Mouse (Mus musculus): Measurements from ENCODE around the gene Bcl6. TPM values are rescaled to one million over a fixed set of nuclear protein-coding genes. Genes with fewer than 3 reads are reported as not detected.
A peak's percentile ranks its signal among the peaks of the same experiment; 100 is the strongest.

Gene Bcl6
- polyA plus RNA-seq, 1 experiment from 2014 or later: 1.2 TPM

DNA sequence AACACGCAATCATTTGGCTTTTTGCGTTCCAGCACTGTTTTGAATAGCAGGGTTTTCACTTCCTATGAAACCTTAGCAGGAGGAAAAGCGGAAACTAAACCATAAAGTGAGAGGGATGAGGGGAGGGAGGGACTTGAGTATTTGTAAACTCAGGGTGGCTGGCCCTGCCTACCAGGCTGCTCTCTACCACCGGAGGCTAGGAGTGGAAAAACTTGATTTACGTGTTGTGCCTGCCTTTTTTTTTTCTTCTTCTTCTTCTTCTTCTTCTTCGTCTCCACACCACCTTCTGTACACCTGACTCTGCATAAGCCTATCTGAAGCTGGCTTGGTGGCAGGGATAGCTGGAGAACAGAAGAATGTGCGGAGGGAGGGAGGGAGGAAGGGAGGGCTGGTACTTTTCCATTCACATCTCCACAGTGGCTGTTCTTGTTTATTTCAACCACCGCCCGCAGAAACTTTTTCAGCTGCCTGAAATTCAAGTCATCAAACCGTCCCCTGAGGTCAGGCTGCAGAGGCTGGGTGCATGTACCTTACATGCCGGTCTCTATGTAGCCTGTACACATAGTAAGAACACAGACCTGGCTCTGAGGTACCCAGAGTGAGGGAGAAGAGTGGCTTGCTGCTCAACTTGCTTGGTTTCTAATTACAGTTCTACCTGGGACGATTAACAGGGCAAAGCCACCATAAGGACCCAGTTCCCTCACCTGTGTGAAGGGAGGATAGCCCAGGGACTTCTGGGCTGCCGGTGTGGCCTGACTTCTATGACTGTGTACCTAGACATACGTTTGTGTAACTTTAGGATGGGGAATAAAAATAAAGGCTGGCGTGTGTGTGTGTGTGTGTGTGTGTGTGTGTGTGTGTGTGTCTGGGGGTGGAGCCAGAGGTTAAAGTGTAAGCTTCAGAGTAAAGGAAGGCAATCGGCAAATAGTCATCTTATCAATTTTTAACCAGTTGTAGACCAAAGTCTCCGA lies 5.0 kb upstream of the Bcl6 start:
- H3K27me3 ChIP-seq (ENCODE audit: control insufficient read depth, insufficient read depth, low read length): no peaks in the 10 kb centered on the region
- WGBS: 43% methylated on average over 17 of the region's 17 CpGs
- H3K4me2 ChIP-seq (ENCODE audit: low read depth, low read length): peak overlapping the region; percentile 17
- peaks cover 22% of the 10 kb centered on the region for H3K4me1 ChIP-seq (ENCODE audit: control insufficient read depth, insufficient read depth, low read length)
- H3K9ac ChIP-seq (ENCODE audit: low read length): no peak overlapping the region
- 0 out of 2 replicates have a peak, but pooled peaks have one; percentile 19 for ATAC-seq (replicated peaks; ENCODE audit: extremely low read depth, insufficient read depth, low FRiP score)
- H3K9me3 ChIP-seq (replicated peaks; ENCODE audit: control insufficient read depth, low read length): no peaks in the 10 kb centered on the region
- no peak overlapping the region for H3K27ac ChIP-seq (ENCODE audit: low read length)
- no peak overlapping the region for H3K4me3 ChIP-seq (ENCODE audit: low read length)
- no peaks in the 10 kb centered on the region for H3K36me3 ChIP-seq (ENCODE audit: control insufficient read depth, insufficient read depth)

DNA sequence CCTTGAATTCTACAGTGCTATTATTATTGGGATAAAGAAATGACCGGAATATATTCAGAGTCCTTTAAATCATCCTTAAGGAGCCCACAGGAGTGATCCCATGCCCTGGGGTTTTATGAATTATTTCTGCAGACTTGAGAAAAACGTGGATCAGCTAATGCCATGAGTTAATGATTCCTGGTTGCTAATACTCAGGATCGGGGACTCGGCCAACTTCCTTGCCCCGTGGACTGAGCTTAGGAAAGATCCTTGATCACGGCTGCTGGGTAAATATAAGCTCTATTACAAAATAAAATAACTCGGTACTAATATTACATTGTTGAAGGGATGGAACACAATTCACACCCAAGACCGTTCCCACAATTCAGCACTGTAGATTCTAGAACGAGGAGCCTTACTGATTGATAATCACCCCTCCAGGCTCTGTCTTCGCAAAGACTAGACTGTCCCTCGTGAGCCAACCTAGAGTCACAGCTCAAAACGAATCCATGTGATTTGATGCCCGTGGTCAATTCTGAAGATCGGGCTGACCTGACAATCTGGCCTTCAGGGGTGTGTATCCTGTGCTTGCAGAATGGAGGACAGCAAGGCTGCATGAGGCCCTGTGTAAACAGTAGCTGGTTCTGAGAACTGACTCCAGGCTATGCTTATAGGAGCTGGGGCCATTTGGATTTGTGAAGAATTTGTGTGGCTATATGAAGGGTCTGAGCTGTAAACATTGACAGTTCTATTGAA lies 3.4 kb upstream of the Bcl6 start:
- WGBS: 89% methylated on average over 14 of the region's 14 CpGs
- H3K9me3 ChIP-seq (replicated peaks; ENCODE audit: control insufficient read depth, low read length): no peaks in the 10 kb centered on the region
- H3K4me1 ChIP-seq (ENCODE audit: control insufficient read depth, insufficient read depth, low read length): peaks cover 22% of the 10 kb centered on the region
- H3K4me3 ChIP-seq (ENCODE audit: low read length): no peak overlapping the region
- H3K27me3 ChIP-seq (ENCODE audit: control insufficient read depth, insufficient read depth, low read length): no peaks in the 10 kb centered on the region
- no peak overlapping the region for H3K4me2 ChIP-seq (ENCODE audit: low read depth, low read length)
- H3K9ac ChIP-seq (ENCODE audit: low read length): no peak overlapping the region
- no peak for ATAC-seq (replicated peaks; ENCODE audit: extremely low read depth, insufficient read depth, low FRiP score)
- no peak overlapping the region for H3K27ac ChIP-seq (ENCODE audit: low read length)
- no peaks in the 10 kb centered on the region for H3K36me3 ChIP-seq (ENCODE audit: control insufficient read depth, insufficient read depth)

DNA sequence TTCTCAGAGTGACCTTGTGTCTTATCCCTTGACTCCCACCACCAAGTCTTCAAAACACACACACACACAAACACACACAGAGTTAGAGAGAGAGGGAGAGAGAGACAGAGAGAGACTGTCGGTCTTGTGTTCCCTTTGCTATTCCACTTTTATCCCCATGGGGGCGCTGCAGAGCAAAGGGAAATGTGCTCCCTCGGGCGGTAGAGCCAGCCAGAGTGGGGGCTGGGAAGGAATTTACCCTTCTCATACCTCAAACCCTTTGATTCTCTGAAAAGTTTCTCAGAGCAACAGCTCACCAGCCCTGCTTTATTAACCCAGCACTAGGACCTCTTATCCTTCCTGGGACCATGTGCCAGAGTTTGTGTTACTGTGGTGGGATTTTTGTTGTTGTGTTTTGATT lies 2.5 kb upstream of the Bcl6 start:
- H3K27ac ChIP-seq (ENCODE audit: low read length): no peak overlapping the region
- ATAC-seq (replicated peaks; ENCODE audit: extremely low read depth, insufficient read depth, low FRiP score): no peak
- no peaks in the 10 kb centered on the region for H3K27me3 ChIP-seq (ENCODE audit: control insufficient read depth, insufficient read depth, low read length)
- H3K4me1 ChIP-seq (ENCODE audit: control insufficient read depth, insufficient read depth, low read length): peaks cover 29% of the 10 kb centered on the region
- H3K4me2 ChIP-seq (ENCODE audit: low read depth, low read length): 0 out of 2 replicates have a peak overlapping the region, but pooled peaks have one; percentile 20
- H3K4me3 ChIP-seq (ENCODE audit: low read length): no peak overlapping the region
- WGBS: 5% methylated on average over 4 of the region's 4 CpGs
- H3K9ac ChIP-seq (ENCODE audit: low read length): 0 out of 2 replicates have a peak overlapping the region, but pooled peaks have one; percentile 45
- no peaks in the 10 kb centered on the region for H3K9me3 ChIP-seq (replicated peaks; ENCODE audit: control insufficient read depth, low read length)
- no peaks in the 10 kb centered on the region for H3K36me3 ChIP-seq (ENCODE audit: control insufficient read depth, insufficient read depth)

DNA sequence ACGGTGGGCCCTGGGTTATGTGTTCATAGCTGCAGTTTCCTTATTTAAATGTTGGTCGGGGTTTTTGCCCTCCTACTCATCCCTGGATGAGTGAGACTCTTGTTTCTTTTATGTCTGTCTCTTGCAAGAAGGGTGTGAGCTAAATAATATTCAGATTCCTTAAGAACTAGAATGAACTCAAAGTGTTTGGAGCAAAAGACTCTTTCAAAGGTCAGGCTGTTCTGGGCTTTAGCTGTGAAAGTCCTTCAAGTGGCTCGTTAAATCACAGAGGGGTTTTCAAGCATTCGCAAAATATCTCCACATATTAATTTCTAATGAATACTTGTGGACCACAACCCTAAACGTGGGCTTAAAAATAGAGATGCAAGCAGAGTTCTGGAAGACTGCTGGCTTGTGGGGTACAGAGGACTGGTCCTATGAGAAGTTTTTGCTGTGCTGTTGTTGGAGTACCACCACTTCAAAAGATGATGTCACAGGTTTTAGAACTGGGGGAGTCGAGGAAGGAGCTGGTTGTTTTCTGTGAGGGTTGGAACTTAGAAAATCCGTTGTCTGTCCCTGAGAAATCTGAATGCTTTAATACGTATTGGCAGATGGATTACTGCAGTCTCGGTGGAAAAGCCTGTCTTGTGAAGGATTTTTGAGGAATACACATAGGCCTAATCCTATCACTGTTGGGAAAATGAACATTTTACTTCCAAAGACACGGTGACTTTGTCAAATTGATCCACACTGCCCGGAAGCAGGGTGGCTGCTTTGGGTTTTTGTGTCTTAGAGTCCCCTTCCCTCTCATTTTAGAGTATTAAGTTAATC lies 1.7 kb upstream of the Bcl6 start:
- Histone ChIP-seq H3K9me3 (replicated peaks; ENCODE audit: control insufficient read depth, low read length) (no peaks in the 10 kb centered on the region), H3K27me3 (ENCODE audit: control insufficient read depth, insufficient read depth, low read length) (no peaks in the 10 kb centered on the region), H3K4me1 (ENCODE audit: control insufficient read depth, insufficient read depth, low read length) (peaks cover 37% of the 10 kb centered on the region), H3K4me3 (ENCODE audit: low read length) (peak overlapping the region; percentile 91), H3K36me3 (ENCODE audit: control insufficient read depth, insufficient read depth) (no peaks in the 10 kb centered on the region), H3K27ac (ENCODE audit: low read length) (peak overlapping the region; percentile 96), H3K9ac (ENCODE audit: low read length) (peak overlapping the region; percentile 98), H3K4me2 (ENCODE audit: low read depth, low read length) (peak overlapping the region; percentile 98)
- no peak for ATAC-seq (replicated peaks; ENCODE audit: extremely low read depth, insufficient read depth, low FRiP score)
- 45% methylated on average over 11 of the region's 11 CpGs for WGBS

DNA sequence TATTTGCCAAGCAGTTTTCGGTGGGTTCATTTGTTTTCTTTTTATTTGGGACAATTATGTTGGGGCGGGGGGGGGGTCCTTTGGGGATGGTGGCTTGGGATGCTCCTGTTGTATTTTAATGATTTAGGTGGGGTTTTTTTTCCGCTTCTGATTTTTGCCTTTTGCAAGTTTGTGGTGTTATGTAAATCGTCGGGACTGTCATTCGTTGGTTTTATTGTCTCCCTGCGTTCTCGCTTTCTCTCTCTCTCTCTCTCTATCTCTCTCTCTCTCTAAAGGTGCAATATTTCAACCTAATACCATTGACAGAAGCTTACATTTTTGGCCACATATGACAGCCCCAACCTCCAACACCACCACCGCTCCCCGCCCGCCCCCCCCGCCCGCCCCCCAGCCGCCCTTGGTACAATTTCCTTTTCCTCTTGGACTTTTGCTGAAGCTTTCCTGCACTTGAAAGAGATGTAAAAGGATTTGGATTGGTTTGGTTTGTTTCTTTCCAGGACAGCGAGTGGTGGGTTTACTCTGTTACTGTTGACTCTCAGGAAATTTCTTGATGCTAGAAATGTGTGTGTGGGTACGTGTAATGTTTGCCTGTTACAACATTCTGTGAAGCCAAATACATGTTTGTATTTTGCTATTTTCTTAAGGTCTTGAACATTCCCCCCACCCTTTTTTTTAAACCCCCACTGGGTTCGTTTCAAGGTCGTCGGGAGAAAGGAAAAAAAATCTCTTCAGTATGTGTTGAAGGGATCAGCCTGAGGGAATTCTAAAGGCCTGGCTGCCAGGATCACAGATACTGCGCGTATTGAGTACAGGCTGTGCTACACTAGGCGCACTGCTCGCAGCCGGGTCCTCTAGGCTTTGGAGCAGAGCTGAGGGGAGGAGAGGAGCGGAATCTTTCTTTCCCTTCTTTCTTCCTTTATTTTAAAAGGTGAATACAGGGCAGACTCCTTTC lies 833 bp upstream of the Bcl6 start:
- peak overlapping the region; percentile 91 for H3K4me3 ChIP-seq (ENCODE audit: low read length)
- H3K4me1 ChIP-seq (ENCODE audit: control insufficient read depth, insufficient read depth, low read length): peaks cover 40% of the 10 kb centered on the region
- peak overlapping the region; percentile 96 for H3K27ac ChIP-seq (ENCODE audit: low read length)
- no peaks in the 10 kb centered on the region for H3K27me3 ChIP-seq (ENCODE audit: control insufficient read depth, insufficient read depth, low read length)
- no peaks in the 10 kb centered on the region for H3K36me3 ChIP-seq (ENCODE audit: control insufficient read depth, insufficient read depth)
- ATAC-seq (replicated peaks; ENCODE audit: extremely low read depth, insufficient read depth, low FRiP score): 0 out of 2 replicates have a peak, but pooled peaks have one; percentile 43
- WGBS: 3% methylated on average over 25 of the region's 25 CpGs
- H3K9me3 ChIP-seq (replicated peaks; ENCODE audit: control insufficient read depth, low read length): no peaks in the 10 kb centered on the region
- H3K4me2 ChIP-seq (ENCODE audit: low read depth, low read length): peak overlapping the region; percentile 98
- peak overlapping the region; percentile 98 for H3K9ac ChIP-seq (ENCODE audit: low read length)

DNA sequence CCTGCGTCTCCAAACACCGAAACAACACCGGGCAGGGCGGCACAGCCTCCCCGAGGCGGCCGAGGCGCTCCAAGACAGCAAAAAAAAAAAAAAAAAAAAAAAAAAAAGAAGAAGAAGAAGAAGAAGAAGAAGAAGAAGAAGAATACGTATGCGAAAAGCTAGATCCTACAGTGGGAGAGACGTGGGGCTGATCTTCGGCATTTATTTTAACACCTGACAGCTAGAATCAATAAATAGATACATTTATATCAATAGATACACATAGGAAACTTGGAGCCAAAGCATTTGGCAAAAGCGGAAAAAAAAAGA lies 541 bp downstream of the Bcl6 start:
- Histone ChIP-seq H3K27me3 (ENCODE audit: control insufficient read depth, insufficient read depth, low read length) (no peaks in the 10 kb centered on the region), H3K4me2 (ENCODE audit: low read depth, low read length) (peak overlapping the region; percentile 98), H3K9ac (ENCODE audit: low read length) (peak overlapping the region; percentile 98), H3K36me3 (ENCODE audit: control insufficient read depth, insufficient read depth) (no peaks in the 10 kb centered on the region), H3K4me3 (ENCODE audit: low read length) (peak overlapping the region; percentile 91), H3K9me3 (replicated peaks; ENCODE audit: control insufficient read depth, low read length) (no peaks in the 10 kb centered on the region), H3K27ac (ENCODE audit: low read length) (peak overlapping the region; percentile 96), H3K4me1 (ENCODE audit: control insufficient read depth, insufficient read depth, low read length) (peaks cover 35% of the 10 kb centered on the region)
- no peak for ATAC-seq (replicated peaks; ENCODE audit: extremely low read depth, insufficient read depth, low FRiP score)
- WGBS: under 1% methylated on average over 11 of the region's 13 CpGs

DNA sequence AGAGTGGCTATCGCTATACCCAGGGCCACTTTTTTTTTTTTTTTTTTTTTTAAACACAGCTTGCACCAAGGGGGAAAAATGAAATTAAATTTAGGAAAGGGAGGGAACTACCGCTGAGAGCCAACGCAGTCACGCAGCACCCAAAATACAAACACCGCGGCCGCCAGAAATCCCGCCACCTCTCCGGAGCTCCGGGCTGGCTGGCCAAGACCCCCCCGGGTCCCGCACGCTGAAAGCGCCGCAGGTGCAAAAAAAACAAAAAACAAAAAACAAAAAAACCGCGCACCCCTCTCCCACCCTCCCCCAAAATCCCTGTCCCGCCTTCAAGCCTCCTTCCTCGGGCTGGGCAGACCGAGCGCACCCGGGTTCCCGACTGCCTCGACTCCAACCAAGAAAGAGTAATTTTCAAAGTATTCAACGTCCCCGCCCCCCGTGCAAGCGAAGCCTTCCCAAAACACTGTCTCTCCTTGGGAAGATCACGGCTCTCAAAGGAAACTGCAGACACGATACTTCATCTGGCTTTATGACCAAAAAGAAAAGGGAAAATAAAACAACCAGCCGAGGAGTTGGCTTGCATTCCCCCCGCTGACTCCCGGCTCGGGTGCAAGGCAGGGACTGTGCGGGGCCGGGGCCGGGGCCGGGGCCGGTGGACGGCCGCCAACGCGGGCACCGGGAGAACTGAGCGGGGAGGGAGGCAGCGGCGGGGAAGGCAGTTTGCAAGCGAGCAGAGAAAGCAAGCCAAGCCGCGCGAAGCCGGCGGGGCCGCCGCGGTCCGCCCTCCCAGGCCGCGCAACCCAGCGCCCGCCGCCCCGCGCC lies 1.1 kb downstream of the Bcl6 start:
- WGBS: under 1% methylated on average over 61 of the region's 64 CpGs
- Histone ChIP-seq H3K4me3 (ENCODE audit: low read length) (peak overlapping the region; percentile 91), H3K4me2 (ENCODE audit: low read depth, low read length) (peak overlapping the region; percentile 98), H3K4me1 (ENCODE audit: control insufficient read depth, insufficient read depth, low read length) (peaks cover 34% of the 10 kb centered on the region), H3K27me3 (ENCODE audit: control insufficient read depth, insufficient read depth, low read length) (no peaks in the 10 kb centered on the region), H3K36me3 (ENCODE audit: control insufficient read depth, insufficient read depth) (no peaks in the 10 kb centered on the region), H3K9ac (ENCODE audit: low read length) (peak overlapping the region; percentile 98), H3K27ac (ENCODE audit: low read length) (peak overlapping the region; percentile 96), H3K9me3 (replicated peaks; ENCODE audit: control insufficient read depth, low read length) (no peaks in the 10 kb centered on the region)
- ATAC-seq (replicated peaks; ENCODE audit: extremely low read depth, insufficient read depth, low FRiP score): no peak

Measured in heart, embryonic 16.5 days (tissue).